Mouse (Mus musculus): ENCODE measurements around the gene F2rl2.

Gene F2rl2

GRCm38 (mm10) chr13:95703376-95703775 is 6.7 kb downstream of the F2rl2 start:
- DNase-seq (ENCODE audit: low read depth, low spot score): no peak

- no peak for DNase-seq (ENCODE audit: low read depth, low spot score)
These were observed 8.9 kb downstream of the F2rl2 start for GRCm38 (mm10) chr13:95705589-95705988.

- DNase-seq (ENCODE audit: low read depth, low spot score): no peak
These were observed 15.4 kb downstream of the F2rl2 start for GRCm38 (mm10) chr13:95712054-95712453.

DNA sequence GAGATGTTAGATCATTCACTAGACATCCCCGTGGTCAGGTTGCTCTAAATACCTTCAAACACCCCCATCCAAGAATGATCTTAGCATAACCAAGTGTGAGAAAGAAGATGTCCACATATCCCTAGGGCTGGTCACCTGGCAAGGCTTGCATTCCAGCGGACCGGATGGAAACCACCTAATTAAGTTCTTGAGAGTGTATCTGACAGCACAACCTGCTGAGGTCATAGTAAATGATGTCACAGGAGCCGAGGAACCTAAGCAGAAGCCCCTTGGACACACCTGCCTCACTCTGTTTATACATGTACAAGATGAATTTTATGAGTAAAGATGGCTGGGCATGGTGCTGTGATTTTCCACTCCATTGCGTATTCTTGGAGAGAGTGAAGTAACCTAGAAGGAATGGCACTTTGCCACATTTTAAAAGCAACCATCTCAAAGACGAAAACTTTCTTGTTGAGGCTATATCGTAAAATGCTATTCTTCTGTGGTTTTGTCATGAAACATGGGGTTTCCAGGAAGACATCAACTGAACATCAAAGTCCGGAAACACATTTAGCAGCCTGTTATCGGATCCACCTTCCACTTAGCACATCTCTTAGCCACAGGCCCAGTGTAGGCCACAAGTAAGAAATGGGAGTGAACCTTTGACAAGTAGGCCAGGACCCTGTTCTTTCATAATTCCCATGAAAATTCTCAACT is 16.1 kb downstream of the F2rl2 start:
- DNase-seq (ENCODE audit: low read depth, low spot score): no peak

- no peak for DNase-seq (ENCODE audit: low read depth, low spot score)
These were observed 17.8 kb downstream of the F2rl2 start for GRCm38 (mm10) chr13:95714271-95714975.

DNA sequence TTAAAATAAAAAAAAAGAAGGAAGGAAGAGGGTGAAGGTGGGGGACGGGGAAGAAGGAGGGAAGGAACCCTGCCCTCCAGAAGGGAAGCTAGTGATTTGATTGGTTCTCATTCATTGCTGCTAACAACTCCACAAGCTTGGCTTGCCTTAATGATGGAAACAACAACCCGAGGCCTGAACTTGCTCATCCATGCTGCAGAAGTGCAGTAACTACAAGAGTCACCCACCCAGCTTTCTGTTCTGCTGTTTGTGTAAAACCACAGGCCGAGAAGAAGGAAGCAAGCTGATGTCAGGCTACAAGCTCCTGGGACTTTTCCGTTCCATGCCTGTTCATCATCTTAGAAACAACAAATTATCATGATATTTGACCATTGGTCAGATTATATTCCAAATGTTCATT is 18.7 kb downstream of the F2rl2 start:
- no peak for DNase-seq (ENCODE audit: low read depth, low spot score)

DNA sequence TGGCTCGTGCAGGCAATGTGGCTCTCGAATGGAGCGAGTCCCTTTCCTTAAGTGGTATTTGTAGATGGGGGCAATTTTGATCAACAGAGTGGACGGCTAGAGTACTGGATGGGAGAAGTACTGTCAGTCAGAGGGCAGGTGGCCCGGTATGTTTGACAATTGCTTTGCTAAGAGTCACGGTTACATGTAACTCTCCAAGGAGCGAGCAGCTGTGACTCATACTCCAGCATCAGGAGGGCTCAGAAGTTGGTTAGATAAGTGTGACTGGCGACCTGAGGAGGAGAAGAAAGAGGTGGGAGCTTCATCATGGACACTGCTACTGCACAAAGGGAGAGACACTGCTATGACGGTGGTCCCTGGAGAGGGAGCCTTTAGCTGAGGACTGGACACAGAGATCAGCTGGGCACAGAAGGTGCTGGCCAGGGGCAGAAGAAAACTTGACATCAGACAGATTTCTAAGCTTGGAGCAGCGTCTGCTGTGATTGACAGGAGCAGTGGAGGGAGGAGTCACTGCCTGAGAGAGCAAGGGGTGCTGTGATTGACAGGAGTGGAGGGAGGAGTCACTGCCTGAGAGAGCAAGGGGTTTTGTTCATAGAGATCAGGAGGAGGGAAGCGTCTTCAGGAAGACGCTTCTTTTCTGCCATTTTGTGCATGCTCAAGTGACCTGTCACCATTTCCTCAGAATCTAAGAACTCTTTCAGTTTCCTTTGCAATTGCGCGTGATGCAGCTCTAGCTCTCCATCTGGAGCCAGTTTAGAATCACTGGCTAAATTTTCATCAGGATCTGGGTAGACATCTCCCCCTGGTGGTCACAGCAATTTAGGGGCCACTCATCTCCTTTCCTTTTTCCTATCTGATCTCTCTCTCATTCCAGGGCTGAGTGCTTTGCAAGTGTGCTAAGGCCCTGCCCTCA is 22.9 kb downstream of the F2rl2 start:
- DNase-seq (ENCODE audit: low read depth, low spot score): no peak

GRCm38 (mm10) chr13:95730491-95730890 is 33.8 kb downstream of the F2rl2 start:
- DNase-seq (ENCODE audit: low read depth, low spot score): no peak

DNA sequence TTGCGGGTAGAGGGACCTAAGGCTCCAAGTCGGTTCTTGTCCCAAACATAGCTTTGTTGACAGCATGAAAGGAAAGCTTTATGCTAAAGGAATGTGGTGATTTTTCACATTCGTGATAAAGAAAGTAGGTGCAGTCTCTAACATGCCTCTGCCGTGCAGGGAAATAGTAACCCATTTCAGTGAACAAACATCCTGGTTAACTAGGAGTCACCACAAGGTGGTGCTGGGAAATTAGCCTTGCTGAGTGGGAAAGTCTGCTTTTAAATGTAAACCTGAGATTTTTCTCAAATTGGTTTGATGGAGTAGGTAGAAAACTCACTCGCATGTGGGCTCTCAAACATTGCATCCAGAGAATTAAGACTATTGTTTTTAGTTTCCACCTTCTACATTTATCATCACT is 43.0 kb downstream of the F2rl2 start:
- DNase-seq (ENCODE audit: low read depth, low spot score): peak; percentile 16

GRCm38 (mm10) chr13:95741813-95742689 is 45.4 kb downstream of the F2rl2 start:
- DNase-seq (ENCODE audit: low read depth, low spot score): no peak

GRCm38 (mm10) chr13:95742881-95743466 is 46.3 kb downstream of the F2rl2 start:
- DNase-seq (ENCODE audit: low read depth, low spot score): no peak

- no peak for DNase-seq (ENCODE audit: low read depth, low spot score)
These were observed 48.8 kb downstream of the F2rl2 start for GRCm38 (mm10) chr13:95745451-95745850.

DNA sequence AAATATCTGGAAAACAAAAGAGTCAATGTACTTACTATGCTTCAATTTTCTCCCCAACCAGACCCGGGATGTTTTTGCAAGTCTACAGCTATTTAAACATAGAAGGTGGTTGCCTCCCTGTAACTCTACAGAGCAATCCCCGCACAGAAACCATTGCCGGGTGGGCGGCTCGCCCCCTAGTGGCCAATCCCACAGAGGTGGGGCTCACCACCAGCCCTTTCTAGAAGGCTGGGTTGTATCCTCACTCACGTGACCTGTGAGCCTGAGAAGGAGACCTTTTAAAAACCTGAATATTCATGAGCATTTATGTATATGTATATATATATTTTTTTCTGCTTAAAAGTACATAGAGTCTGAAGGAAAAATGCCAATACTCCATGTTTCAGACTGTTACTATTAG is 49.9 kb downstream of the F2rl2 start:
- no peak for DNase-seq (ENCODE audit: low read depth, low spot score)

DNA sequence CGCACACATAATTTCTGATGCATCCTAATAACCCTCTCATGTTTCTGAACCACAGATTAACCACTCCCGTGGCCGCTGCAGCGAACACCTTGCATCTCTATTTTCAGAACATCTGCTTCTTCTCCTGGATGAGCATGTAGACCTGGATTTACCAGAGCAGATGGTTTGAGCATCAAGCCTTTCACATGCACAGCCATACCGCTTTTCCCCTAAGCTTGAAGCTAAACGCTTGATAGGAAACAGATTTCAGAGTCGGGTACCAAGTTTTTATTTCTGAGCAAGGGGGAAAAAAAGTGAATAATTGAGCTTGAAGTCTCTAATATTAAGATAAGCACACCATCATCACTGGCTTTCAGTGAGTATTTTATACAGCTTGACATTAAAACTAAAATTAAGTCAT is 50.4 kb downstream of the F2rl2 start:
- DNase-seq (ENCODE audit: low read depth, low spot score): no peak

GRCm38 (mm10) chr13:95747541-95747940 is 50.9 kb downstream of the F2rl2 start:
- no peak for DNase-seq (ENCODE audit: low read depth, low spot score)

All from brain, embryonic 18.5 days (tissue).